Mouse (Mus musculus): Measurements from ENCODE around the gene Tmem108. TPM values are rescaled to one million over a fixed set of nuclear protein-coding genes. Genes with fewer than 3 reads are reported as not detected.

The Tmem108 gene
- polyA plus RNA-seq (2015; fragmentation: Nextera tagmentation; extraction: Ambion mirVana): 8.4 and 8.5 TPM in 2 replicates

DNA sequence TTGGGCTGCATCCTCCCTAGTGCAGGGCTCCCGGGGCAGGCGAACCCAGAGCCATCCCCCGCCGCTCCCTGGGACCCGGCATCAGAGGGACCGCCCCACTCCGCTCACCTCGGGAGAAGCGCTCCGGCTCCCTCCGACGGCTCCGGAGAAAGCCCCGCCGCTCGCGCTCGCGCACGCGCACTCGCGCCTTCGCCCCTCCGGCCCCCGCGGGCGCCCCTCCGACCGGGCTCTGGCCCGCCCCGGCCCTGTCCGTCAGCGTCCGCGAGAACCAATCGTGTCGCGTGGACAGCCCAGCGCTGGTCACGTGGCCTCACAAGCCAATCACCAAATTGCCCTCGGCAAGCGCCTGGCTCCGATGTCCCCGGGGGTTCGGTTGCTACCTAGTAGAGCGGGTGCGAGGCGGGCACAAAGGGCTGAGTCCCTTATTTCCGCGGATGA is at the start of gene Tmem108:
Gene Tmem108 (minus strand): TSS at position 191 of the 438 bp plus-strand sequence.
- ATAC-seq (ENCODE audit: insufficient number of reproducible peaks, low FRiP score, low TSS enrichment, low read depth): peak; percentile 93

DNA sequence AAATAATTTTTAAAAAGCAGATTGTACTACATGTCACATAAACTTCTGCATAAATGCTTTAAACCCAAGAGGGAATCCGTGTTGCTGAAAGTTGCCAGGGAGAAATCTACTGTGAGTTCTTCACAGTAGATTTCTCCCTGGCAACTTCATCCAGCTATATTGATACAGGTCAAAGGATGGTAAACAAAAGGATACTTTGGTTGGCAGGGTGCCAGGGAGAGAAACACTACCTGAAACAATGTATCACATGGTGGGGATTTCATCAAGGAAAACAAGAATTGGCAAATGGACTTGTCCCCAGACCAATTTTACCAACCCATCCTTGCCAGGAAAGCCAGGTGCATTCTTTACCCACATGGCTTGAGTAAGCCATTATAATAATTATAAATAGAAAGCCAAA is 27.4 kb upstream of the Tmem108 start:
- Histone ChIP-seq H3K4me1 (no peaks in the 10 kb centered on the region), H3K9ac (no peak overlapping the region), H3K4me3 (replicated peaks) (no peak overlapping the region), H3K36me3 (no peaks in the 10 kb centered on the region), H3K27me3 (no peaks in the 10 kb centered on the region), H3K27ac (replicated peaks) (no peak overlapping the region), H3K4me2 (replicated peaks) (no peak overlapping the region), H3K9me3 (replicated peaks) (no peaks in the 10 kb centered on the region)
- ATAC-seq (ENCODE audit: insufficient number of reproducible peaks, low FRiP score, low TSS enrichment, low read depth): no peak
- whole genome bisulfite sequencing: 74% methylated on average over 1 of the region's 1 CpGs

More for the DNA sequence above, at the start of gene Tmem108:
- WGBS: under 1% methylated on average over 51 of the region's 51 CpGs
- peaks cover 10% of the 10 kb centered on the region for H3K4me1 ChIP-seq
- H3K4me3 ChIP-seq (replicated peaks): peak within 1 kb of the TSS; percentile 59
- H3K27me3 ChIP-seq: peaks cover 18% of the 10 kb centered on the region
- peak within 1 kb of the TSS; percentile 33 for H3K9ac ChIP-seq
- no peak within 1 kb of the TSS for H3K27ac ChIP-seq (replicated peaks)
- H3K4me2 ChIP-seq (replicated peaks): peak within 1 kb of the TSS; percentile 97
- H3K36me3 ChIP-seq: no peaks in the 10 kb centered on the region
- H3K9me3 ChIP-seq (replicated peaks): no peaks in the 10 kb centered on the region

DNA sequence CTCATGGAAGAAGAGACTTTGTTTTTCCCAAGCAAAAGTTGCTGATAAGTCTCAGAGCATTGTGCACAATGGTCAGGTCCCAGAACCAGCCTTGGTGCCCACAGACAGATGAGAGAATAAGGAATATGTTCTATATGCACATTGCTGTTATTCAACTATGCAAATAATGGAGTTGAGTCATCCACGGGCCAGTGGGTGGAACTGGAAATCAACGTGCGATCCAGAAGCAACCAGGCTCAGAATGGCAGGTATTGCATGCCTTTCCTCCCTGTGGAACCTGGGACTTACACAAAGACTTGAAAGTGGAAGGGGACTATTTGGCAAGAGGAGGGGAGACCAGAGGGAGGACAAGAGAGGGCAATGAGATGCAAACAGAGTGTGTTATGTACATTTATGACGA is 22.5 kb upstream of the Tmem108 start:
- Histone ChIP-seq H3K4me3 (replicated peaks) (no peak overlapping the region), H3K4me2 (replicated peaks) (no peak overlapping the region), H3K9me3 (replicated peaks) (no peaks in the 10 kb centered on the region), H3K27ac (replicated peaks) (no peak overlapping the region), H3K4me1 (no peaks in the 10 kb centered on the region), H3K36me3 (no peaks in the 10 kb centered on the region), H3K9ac (no peak overlapping the region), H3K27me3 (no peaks in the 10 kb centered on the region)
- WGBS: 82% methylated on average over 4 of the region's 4 CpGs
- no peak for ATAC-seq (ENCODE audit: insufficient number of reproducible peaks, low FRiP score, low TSS enrichment, low read depth)

DNA sequence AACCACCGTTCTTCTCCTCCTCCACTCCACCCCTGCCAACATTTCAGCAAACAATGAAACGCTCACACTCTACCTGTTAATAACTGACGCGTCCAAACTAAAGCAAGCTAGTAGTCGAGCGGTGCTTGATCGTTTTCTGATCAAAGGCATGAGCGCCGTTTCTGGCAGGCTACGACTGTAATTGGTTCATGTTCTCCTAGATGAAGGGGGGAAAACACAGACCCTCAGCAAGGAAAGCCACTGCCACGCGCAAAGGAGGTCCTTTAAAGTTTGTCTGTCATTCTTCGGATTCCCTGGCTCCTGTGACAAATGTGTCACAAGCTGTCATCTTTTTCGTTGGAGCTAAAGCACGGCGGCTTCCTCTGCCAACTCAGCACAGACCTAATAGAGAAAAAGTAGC is 21.6 kb upstream of the Tmem108 start:
- H3K4me1 ChIP-seq: no peaks in the 10 kb centered on the region
- H3K9ac ChIP-seq: no peak overlapping the region
- no peak overlapping the region for H3K4me2 ChIP-seq (replicated peaks)
- no peak overlapping the region for H3K4me3 ChIP-seq (replicated peaks)
- H3K27me3 ChIP-seq: no peaks in the 10 kb centered on the region
- no peak for ATAC-seq (ENCODE audit: insufficient number of reproducible peaks, low FRiP score, low TSS enrichment, low read depth)
- no peaks in the 10 kb centered on the region for H3K9me3 ChIP-seq (replicated peaks)
- no peak overlapping the region for H3K27ac ChIP-seq (replicated peaks)
- WGBS: 56% methylated on average over 16 of the region's 16 CpGs
- H3K36me3 ChIP-seq: no peaks in the 10 kb centered on the region

DNA sequence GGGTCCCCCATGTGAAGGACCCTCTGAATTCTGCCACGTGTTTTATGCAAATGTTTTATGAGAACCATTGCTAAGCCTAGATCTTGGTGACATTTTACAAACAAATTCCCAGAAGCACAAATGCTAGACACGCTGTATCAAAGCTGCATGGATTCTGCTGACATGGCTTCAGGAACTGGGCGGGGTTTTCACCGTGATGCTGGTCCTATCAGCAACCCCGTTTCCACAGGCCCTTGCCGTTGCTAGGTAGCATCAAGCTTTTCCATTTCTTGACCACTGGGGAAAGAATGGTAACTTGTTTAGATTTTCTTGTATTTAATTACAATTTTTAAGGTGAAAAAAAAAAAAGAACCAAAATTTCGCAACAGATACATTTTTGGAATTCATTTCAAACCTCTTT is 20.7 kb upstream of the Tmem108 start:
- no peak overlapping the region for H3K4me2 ChIP-seq (replicated peaks)
- ATAC-seq (ENCODE audit: insufficient number of reproducible peaks, low FRiP score, low TSS enrichment, low read depth): no peak
- 75% methylated on average over 7 of the region's 7 CpGs for WGBS
- no peaks in the 10 kb centered on the region for H3K36me3 ChIP-seq
- no peak overlapping the region for H3K4me3 ChIP-seq (replicated peaks)
- H3K9me3 ChIP-seq (replicated peaks): no peaks in the 10 kb centered on the region
- H3K27ac ChIP-seq (replicated peaks): no peak overlapping the region
- no peaks in the 10 kb centered on the region for H3K27me3 ChIP-seq
- H3K4me1 ChIP-seq: no peaks in the 10 kb centered on the region
- no peak overlapping the region for H3K9ac ChIP-seq

DNA sequence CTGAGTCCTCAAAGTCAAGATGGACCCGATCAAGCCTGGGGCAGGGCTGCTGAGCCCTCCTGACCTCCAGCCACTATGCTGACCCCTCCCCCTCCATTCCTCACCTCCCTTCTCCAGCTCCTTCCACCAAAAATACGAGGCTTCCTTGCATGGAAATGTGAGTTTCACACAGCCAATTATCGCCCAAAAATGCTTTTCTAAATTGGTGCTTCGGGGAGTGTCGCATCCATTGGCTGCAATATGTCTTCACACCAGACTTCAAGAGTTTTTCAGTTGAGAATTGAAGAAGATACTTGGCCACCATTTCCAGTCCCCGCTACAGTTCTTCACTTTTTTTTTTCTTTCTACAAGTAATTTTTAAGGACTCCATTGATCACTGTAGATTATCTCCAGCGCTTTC is 19.8 kb upstream of the Tmem108 start:
- ATAC-seq (ENCODE audit: insufficient number of reproducible peaks, low FRiP score, low TSS enrichment, low read depth): no peak
- no peak overlapping the region for H3K27ac ChIP-seq (replicated peaks)
- no peak overlapping the region for H3K4me3 ChIP-seq (replicated peaks)
- H3K27me3 ChIP-seq: no peaks in the 10 kb centered on the region
- H3K9ac ChIP-seq: no peak overlapping the region
- H3K4me2 ChIP-seq (replicated peaks): no peak overlapping the region
- WGBS: 75% methylated on average over 7 of the region's 7 CpGs
- H3K4me1 ChIP-seq: no peaks in the 10 kb centered on the region
- no peaks in the 10 kb centered on the region for H3K36me3 ChIP-seq
- H3K9me3 ChIP-seq (replicated peaks): no peaks in the 10 kb centered on the region

DNA sequence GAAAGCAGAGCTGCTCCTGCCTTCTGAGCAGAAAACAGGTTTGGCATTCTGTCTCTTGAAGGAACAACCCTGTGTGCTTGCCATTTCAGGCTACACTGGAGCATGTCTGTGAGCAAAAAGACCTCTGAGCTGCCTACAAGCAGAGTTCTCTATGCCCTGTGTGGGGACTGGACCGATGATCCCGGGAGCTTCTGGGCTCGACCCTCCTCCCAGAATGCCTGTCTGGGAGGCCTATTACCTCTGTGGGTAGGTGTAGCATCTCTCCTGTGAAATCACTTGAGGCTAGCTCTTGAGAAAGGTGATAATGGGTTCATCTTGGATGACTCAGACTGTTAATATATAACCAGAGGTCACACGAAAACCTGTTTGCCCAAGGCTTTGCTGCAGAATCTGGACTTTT is 19.0 kb upstream of the Tmem108 start:
- no peak overlapping the region for H3K9ac ChIP-seq
- no peaks in the 10 kb centered on the region for H3K4me1 ChIP-seq
- H3K27ac ChIP-seq (replicated peaks): no peak overlapping the region
- H3K27me3 ChIP-seq: no peaks in the 10 kb centered on the region
- no peak for ATAC-seq (ENCODE audit: insufficient number of reproducible peaks, low FRiP score, low TSS enrichment, low read depth)
- whole genome bisulfite sequencing: 80% methylated on average over 4 of the region's 4 CpGs
- no peaks in the 10 kb centered on the region for H3K36me3 ChIP-seq
- H3K9me3 ChIP-seq (replicated peaks): no peaks in the 10 kb centered on the region
- no peak overlapping the region for H3K4me2 ChIP-seq (replicated peaks)
- H3K4me3 ChIP-seq (replicated peaks): no peak overlapping the region

DNA sequence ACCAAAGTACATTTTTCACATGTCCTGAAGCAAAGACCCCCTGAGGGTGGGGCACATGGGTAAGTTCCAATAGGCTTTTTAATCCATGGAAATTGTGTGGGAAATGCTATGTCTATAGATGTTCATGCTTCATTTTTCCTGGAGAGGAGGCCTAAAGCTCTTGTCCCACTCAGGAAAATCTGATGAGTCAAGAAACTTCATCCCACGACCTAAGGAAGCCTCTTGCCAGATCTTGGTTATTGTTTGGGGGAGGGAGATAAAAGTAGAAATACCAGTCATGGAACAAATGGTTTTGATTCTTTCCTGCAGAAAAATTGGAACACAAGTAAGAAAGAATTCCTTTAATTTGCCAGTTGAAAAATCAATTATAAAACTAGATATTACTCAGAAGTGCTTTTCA is 16.5 kb upstream of the Tmem108 start:
- no peaks in the 10 kb centered on the region for H3K27me3 ChIP-seq
- no peak overlapping the region for H3K4me3 ChIP-seq (replicated peaks)
- no peaks in the 10 kb centered on the region for H3K36me3 ChIP-seq
- no peak for ATAC-seq (ENCODE audit: insufficient number of reproducible peaks, low FRiP score, low TSS enrichment, low read depth)
- H3K4me2 ChIP-seq (replicated peaks): no peak overlapping the region
- H3K9ac ChIP-seq: no peak overlapping the region
- H3K9me3 ChIP-seq (replicated peaks): no peaks in the 10 kb centered on the region
- WGBS: 7% methylated on average over 1 of the region's 1 CpGs
- H3K4me1 ChIP-seq: no peaks in the 10 kb centered on the region
- no peak overlapping the region for H3K27ac ChIP-seq (replicated peaks)

DNA sequence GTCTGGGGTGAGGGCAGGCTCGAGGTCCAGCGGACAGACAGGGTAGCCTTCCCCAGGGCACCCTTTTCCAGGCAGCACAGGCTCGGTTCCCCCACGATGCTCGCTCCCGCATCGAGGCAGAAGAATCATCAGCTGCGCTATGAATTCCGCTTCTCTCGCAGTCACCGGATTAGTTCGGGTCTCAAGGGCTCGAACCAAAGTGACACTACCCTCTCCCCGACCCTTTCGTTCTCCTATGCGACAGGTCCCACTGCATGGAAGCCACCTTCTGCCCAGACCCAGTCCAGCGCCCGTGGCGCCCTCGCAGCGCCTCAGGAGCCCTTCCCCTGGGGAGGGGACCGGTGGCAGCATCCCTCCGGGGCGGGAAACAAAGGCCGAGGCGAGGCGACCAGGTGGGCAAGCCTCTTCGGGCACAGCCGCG is 476 bp downstream of the Tmem108 start:
- WGBS: under 1% methylated on average over 30 of the region's 30 CpGs

DNA sequence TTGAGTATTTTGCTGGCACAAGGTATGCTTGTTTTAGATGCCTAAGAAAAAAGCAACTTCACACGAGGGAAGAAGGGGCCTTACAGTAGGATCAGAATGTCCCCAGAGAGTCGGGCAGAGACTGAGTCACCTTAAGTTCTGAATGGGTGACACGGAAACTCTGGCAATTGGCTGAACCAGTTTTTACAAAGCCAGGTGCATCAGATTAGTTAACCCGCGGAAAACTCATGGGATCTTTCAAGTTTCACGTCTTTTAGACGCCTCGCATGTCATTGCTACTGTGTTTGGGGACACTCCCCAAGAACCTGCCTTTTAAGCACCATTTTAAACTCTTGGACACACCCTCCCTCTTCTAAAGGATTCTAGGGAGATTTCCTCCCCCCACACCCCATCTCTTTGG is 1.3 kb downstream of the Tmem108 start:
- WGBS: 14% methylated on average over 8 of the region's 8 CpGs
- H3K27me3 ChIP-seq: peaks cover 18% of the 10 kb centered on the region
- H3K36me3 ChIP-seq: no peaks in the 10 kb centered on the region
- H3K9ac ChIP-seq: no peak overlapping the region
- peak overlapping the region; percentile 97; the same call in 1 of the 2 replicates for H3K4me2 ChIP-seq (replicated peaks)
- no peak overlapping the region for H3K27ac ChIP-seq (replicated peaks)
- 0 out of 2 replicates have a peak overlapping the region, but pooled peaks have one; percentile 59 for H3K4me3 ChIP-seq (replicated peaks)
- ATAC-seq (ENCODE audit: insufficient number of reproducible peaks, low FRiP score, low TSS enrichment, low read depth): no peak
- H3K9me3 ChIP-seq (replicated peaks): no peaks in the 10 kb centered on the region
- H3K4me1 ChIP-seq: peaks cover 10% of the 10 kb centered on the region

More for the DNA sequence above, 476 bp downstream of the Tmem108 start:
- Histone ChIP-seq H3K27ac (replicated peaks) (no peak overlapping the region), H3K4me2 (replicated peaks) (peak overlapping the region; percentile 97), H3K36me3 (no peaks in the 10 kb centered on the region), H3K4me1 (peaks cover 10% of the 10 kb centered on the region), H3K9me3 (replicated peaks) (no peaks in the 10 kb centered on the region), H3K4me3 (replicated peaks) (peak overlapping the region; percentile 59), H3K27me3 (peaks cover 18% of the 10 kb centered on the region), H3K9ac (peak overlapping the region; percentile 33)
- no peak; the same call in 1 of the 2 replicates for ATAC-seq (ENCODE audit: insufficient number of reproducible peaks, low FRiP score, low TSS enrichment, low read depth)

DNA sequence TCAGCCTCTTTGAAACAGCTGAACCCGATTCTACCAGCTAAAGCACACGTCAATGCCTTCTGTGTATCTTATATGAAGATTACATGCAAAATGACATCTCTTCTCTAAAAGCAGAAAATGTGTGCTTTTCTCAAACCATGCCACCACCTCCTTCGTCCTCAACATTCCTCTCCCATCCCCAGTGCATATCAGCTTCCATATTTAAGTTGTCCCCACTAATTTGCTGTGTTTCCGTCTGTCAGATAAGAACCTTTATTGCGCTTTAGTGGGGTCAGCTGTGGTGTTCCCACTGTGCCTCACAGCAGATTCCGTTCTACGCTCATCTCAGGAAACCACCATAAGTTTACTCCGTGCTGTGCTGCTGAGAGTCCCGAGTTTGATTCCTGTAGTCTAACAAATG is 1.8 kb downstream of the Tmem108 start:
- WGBS: 42% methylated on average over 9 of the region's 9 CpGs
- ATAC-seq (ENCODE audit: insufficient number of reproducible peaks, low FRiP score, low TSS enrichment, low read depth): no peak
- H3K4me2 ChIP-seq (replicated peaks): no peak overlapping the region
- H3K9me3 ChIP-seq (replicated peaks): no peaks in the 10 kb centered on the region
- H3K4me1 ChIP-seq: peaks cover 10% of the 10 kb centered on the region
- H3K9ac ChIP-seq: no peak overlapping the region
- no peak overlapping the region for H3K4me3 ChIP-seq (replicated peaks)
- peaks cover 18% of the 10 kb centered on the region for H3K27me3 ChIP-seq
- H3K27ac ChIP-seq (replicated peaks): no peak overlapping the region
- H3K36me3 ChIP-seq: no peaks in the 10 kb centered on the region

DNA sequence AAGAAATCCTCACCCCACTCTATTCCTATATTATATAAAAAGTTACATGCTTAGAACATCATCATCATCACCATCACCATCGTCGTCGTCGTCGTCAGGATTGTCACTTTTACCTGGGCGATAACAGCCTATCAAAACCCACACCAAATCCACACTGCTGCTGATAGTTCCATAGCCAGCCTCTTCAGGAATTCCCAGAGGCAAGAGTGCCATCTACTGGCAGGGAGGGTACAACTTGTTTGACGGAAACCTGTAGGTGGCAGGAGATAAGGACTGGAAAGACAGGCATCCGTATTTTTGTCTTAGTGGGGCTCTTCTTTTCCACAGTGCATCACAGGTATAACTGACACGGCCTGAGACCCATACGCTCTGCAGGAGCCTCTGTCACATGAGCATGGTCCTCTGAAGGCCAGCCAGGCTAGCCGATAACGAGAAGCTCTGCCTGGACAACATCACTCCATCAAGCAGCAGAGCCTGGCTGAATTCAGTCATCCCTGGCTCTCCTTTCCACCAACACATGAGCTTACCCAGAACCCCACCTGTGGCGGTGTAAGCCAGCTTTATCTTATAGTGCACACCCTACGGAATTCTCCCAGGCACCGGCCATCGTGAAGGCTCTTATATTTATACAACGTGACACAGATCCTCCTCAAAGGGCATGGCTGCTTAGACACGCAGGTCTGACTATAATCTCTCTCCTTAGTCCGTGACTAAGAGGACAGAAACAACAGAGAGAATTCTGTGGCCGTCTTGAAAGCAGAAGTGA is 2.5 kb downstream of the Tmem108 start:
- 17% methylated on average over 20 of the region's 20 CpGs for WGBS
- no peak overlapping the region for H3K9ac ChIP-seq
- H3K27ac ChIP-seq (replicated peaks): no peak overlapping the region
- H3K4me2 ChIP-seq (replicated peaks): 0 out of 2 replicates have a peak overlapping the region, but pooled peaks have one; percentile 8
- no peak overlapping the region for H3K4me3 ChIP-seq (replicated peaks)
- no peaks in the 10 kb centered on the region for H3K9me3 ChIP-seq (replicated peaks)
- H3K4me1 ChIP-seq: peaks cover 10% of the 10 kb centered on the region
- H3K36me3 ChIP-seq: no peaks in the 10 kb centered on the region
- 0 out of 2 replicates have a peak, but pooled peaks have one; percentile 8 for ATAC-seq (ENCODE audit: insufficient number of reproducible peaks, low FRiP score, low TSS enrichment, low read depth)
- peaks cover 18% of the 10 kb centered on the region for H3K27me3 ChIP-seq
